Mouse (Mus musculus) ES-E14 (cell line): ENCODE data around the gene Gm10309. TPM values are rescaled to one million over a fixed set of nuclear protein-coding genes. Genes with fewer than 3 reads are reported as not detected.

Experiments used
- DNase-seq: peaks from one replicate; pipeline ENCODE4 v3.0.0-alpha.2; 2013; ENCODE audit warnings: low read depth, low spot score
- H3K27ac ChIP-seq: 2 replicates; pipeline ENCODE4 v1.5.1; 2012; ENCODE audit warnings: low read depth, mild to moderate bottlenecking, low read length, moderate library complexity, mixed read lengths; ENCODE audit not compliant: poor library complexity, insufficient read depth, severe bottlenecking
- H3K36me3 ChIP-seq: 2 replicates; pipeline ENCODE4 v1.6.1; 2012; ENCODE audit warnings: mild to moderate bottlenecking, low read length, moderate library complexity, mixed read lengths; ENCODE audit not compliant: control insufficient read depth, poor library complexity, insufficient read depth, severe bottlenecking
- H3K4me1 ChIP-seq, 2 experiments: fragments of 150-350 bp in 1 of 2; sonication (generic) in 1 of 2; 2 replicates each; pipeline ENCODE4 v1.6.1; 2012; ENCODE audit warnings: low read length in 2 of 2, mild to moderate bottlenecking in 1 of 2, mixed read lengths in 1 of 2; ENCODE audit not compliant: control insufficient read depth in 2 of 2, insufficient read depth in 2 of 2, poor library complexity in 1 of 2
- H3K4me3 ChIP-seq, 2 experiments: fragments of 150-350 bp in 1 of 2; sonication (generic) in 1 of 2; 2 replicates each; pipeline ENCODE4 v1.5.1; 2012; ENCODE audit warnings: low read length in 2 of 2, low read depth in 1 of 2, mild to moderate bottlenecking in 1 of 2, mixed read lengths in 1 of 2; ENCODE audit not compliant: insufficient read depth in 1 of 2, poor library complexity in 1 of 2, severe bottlenecking in 1 of 2
- H3K9ac ChIP-seq: 2 replicates; pipeline ENCODE4 v1.6.1; 2012; ENCODE audit warnings: low read depth, mild to moderate bottlenecking, low read length, mixed read lengths; ENCODE audit not compliant: poor library complexity, insufficient read depth, severe bottlenecking
- H3K9me3 ChIP-seq: fragments of 150-350 bp; sonication (generic); 2 replicates; pipeline ENCODE4 v1.6.1; 2012; ENCODE audit warnings: low read depth, mild to moderate bottlenecking, low read length; ENCODE audit not compliant: control insufficient read depth, insufficient read depth
- CHD2 ChIP-seq: IDR thresholded peaks from 2 replicates; pipeline ENCODE4 v1.6.1; 2014; ENCODE audit warnings: mild to moderate bottlenecking, low read depth, low read length, inconsistent platforms
- HCFC1 ChIP-seq: IDR thresholded peaks from 2 replicates; pipeline ENCODE4 v1.6.1; 2012; ENCODE audit warnings: low read length, inconsistent platforms, borderline replicate concordance; ENCODE audit not compliant: insufficient read depth
- MAFK ChIP-seq: IDR thresholded peaks from 2 replicates; pipeline ENCODE4 v1.6.1; 2014; ENCODE audit warnings: mild to moderate bottlenecking, low read depth, low read length, inconsistent platforms; ENCODE audit not compliant: insufficient read depth
- ZC3H11A ChIP-seq: IDR thresholded peaks from 2 replicates; pipeline ENCODE4 v1.6.1; 2012; ENCODE audit warnings: low read depth, mild to moderate bottlenecking, inconsistent platforms, low read length, borderline replicate concordance
- ZNF384 ChIP-seq: IDR thresholded peaks from 2 replicates; pipeline ENCODE4 v1.6.1; 2012; ENCODE audit warnings: low read depth, low read length, inconsistent platforms
- in situ Hi-C, 2 experiments: fragments of 600-800 bp; cut with MboI; formaldehyde crosslinking; loops; one replicate each; pipeline ENCODE4 v1.15.1; 2025; ENCODE audit warnings: low sequenced_read_pairs in 2 of 2, inconsistent platforms in 1 of 2; ENCODE audit not compliant: unreplicated experiment in 2 of 2
- total RNA-seq: library from RNA; depleted of rRNA; stranded (reverse); fragments of 300-350 nt; gene quantifications from 2 replicates; pipeline ENCODE4 v1.2.3, GENCODE M21; 2012

Gene Gm10309
- total RNA-seq, 1 experiment: not detected

- Histone ChIP-seq H3K27ac (no peak overlapping the region), H3K4me1 (no peaks in the 10 kb centered on the region), H3K4me3 (no peak overlapping the region), H3K36me3 (no peaks in the 10 kb centered on the region), H3K9me3 (no peaks in the 10 kb centered on the region), H3K9ac (no peak overlapping the region)
- in situ Hi-C loops: no loop called here
- DNase-seq: no peak
- TF ChIP-seq ZC3H11A (no peak), ZNF384 (no peak), CHD2 (no peak), MAFK (no peak), HCFC1 (no peak)
Observed at GRCm38 (mm10) chr17:86522649-86523048, 17.6 kb upstream of the Gm10309 start.

- in situ Hi-C loops: no loop called here
- Histone ChIP-seq H3K27ac (no peak overlapping the region), H3K4me3 (no peak overlapping the region), H3K36me3 (no peaks in the 10 kb centered on the region), H3K9ac (no peak overlapping the region), H3K4me1 (no peaks in the 10 kb centered on the region), H3K9me3 (no peaks in the 10 kb centered on the region)
- TF ChIP-seq ZNF384 (no peak), ZC3H11A (no peak), MAFK (no peak), HCFC1 (no peak), CHD2 (no peak)
- DNase-seq: no peak
Observed at GRCm38 (mm10) chr17:86521252-86521651, 16.2 kb upstream of the Gm10309 start.

- Histone ChIP-seq H3K9ac (no peak overlapping the region), H3K27ac (no peak overlapping the region), H3K4me3 (no peak overlapping the region), H3K9me3 (no peaks in the 10 kb centered on the region), H3K36me3 (no peaks in the 10 kb centered on the region; the same call in 1 of the 2 replicates), H3K4me1 (no peaks in the 10 kb centered on the region)
- no peak for DNase-seq
- in situ Hi-C loops: no loop called here
- no peak for TF ChIP-seq ZC3H11A
- no peak for TF ChIP-seq CHD2
- no peak for TF ChIP-seq MAFK
- no peak for TF ChIP-seq ZNF384
- TF ChIP-seq HCFC1: no peak
Observed at GRCm38 (mm10) chr17:86518604-86519003, 13.6 kb upstream of the Gm10309 start.

- Histone ChIP-seq H3K27ac (no peak overlapping the region), H3K9ac (no peak overlapping the region), H3K4me3 (no peak overlapping the region), H3K4me1 (no peaks in the 10 kb centered on the region), H3K9me3 (no peaks in the 10 kb centered on the region), H3K36me3 (no peaks in the 10 kb centered on the region; the same call in 1 of the 2 replicates)
- TF ChIP-seq HCFC1 (no peak), CHD2 (no peak), ZC3H11A (no peak), ZNF384 (no peak), MAFK (no peak)
- in situ Hi-C loops: no loop called here
- no peak for DNase-seq
Observed at GRCm38 (mm10) chr17:86516630-86517029, 11.6 kb upstream of the Gm10309 start.

GRCm38 (mm10) chr17:86514974-86515620 lies 10.1 kb upstream of the Gm10309 start:
- no peaks in the 10 kb centered on the region; the same call in 1 of the 2 replicates for H3K36me3 ChIP-seq
- TF ChIP-seq ZNF384 (no peak), ZC3H11A (no peak), MAFK (no peak), HCFC1 (no peak), CHD2 (no peak)
- no peak overlapping the region for H3K27ac ChIP-seq
- no peak for DNase-seq
- no peaks in the 10 kb centered on the region for H3K4me1 ChIP-seq
- in situ Hi-C loops: no loop called here
- H3K9me3 ChIP-seq: no peaks in the 10 kb centered on the region
- H3K9ac ChIP-seq: no peak overlapping the region
- no peak overlapping the region for H3K4me3 ChIP-seq
